Mouse (Mus musculus) forebrain, embryonic 16.5 days (tissue): ENCODE measurements at regions not wholly inside any gene's neighbourhood (a gene's known extent, or its start where the extent isn't known, plus 50 kb on each side); places are given as distances from the start of the nearest gene placed in this dataset.

Experiments
- ATAC-seq: fragments of 200-750 bp; cut with Nextera tagmentation; 2 replicates; pipeline ENCODE4 v1.8.0; 2017; ENCODE audit warnings: mild to moderate bottlenecking, moderate library complexity
- H3K27ac ChIP-seq: fragments of 300-500 bp; sonication (generic); 2 replicates; pipeline ENCODE4 v1.5.1; 2014; ENCODE audit warnings: low read length, control low read depth
- H3K27me3 ChIP-seq: fragments of 300-500 bp; sonication (generic); replicated peaks from 2 replicates; pipeline ENCODE4 v1.6.1; 2014; ENCODE audit warnings: low read length; ENCODE audit not compliant: control insufficient read depth, insufficient read depth
- H3K36me3 ChIP-seq: fragments of 300-500 bp; sonication (generic); 2 replicates; pipeline ENCODE4 v1.6.1; 2014; ENCODE audit not compliant: control insufficient read depth, insufficient read depth
- H3K4me1 ChIP-seq: fragments of 300-500 bp; sonication (generic); replicated peaks from 2 replicates; pipeline ENCODE4 v1.6.1; 2014; ENCODE audit warnings: low read length; ENCODE audit not compliant: control insufficient read depth, insufficient read depth
- H3K4me2 ChIP-seq: fragments of 300-500 bp; sonication (generic); 2 replicates; pipeline ENCODE4 v1.6.1; 2014; ENCODE audit warnings: mild to moderate bottlenecking, low read length, control low read depth
- H3K4me3 ChIP-seq: fragments of 300-500 bp; sonication (generic); replicated peaks from 2 replicates; pipeline ENCODE4 v1.5.1; 2014; ENCODE audit warnings: mild to moderate bottlenecking, low read length, control low read depth
- H3K9ac ChIP-seq: fragments of 300-500 bp; sonication (generic); replicated peaks from 2 replicates; pipeline ENCODE4 v1.6.1; 2014; ENCODE audit warnings: low read depth, low read length, control low read depth
- H3K9me3 ChIP-seq: fragments of 300-500 bp; sonication (generic); 2 replicates; pipeline ENCODE4 v1.6.1; 2016; ENCODE audit warnings: low read length; ENCODE audit not compliant: control insufficient read depth
- WGBS: fragments of 180-500 bp; shearing (Covaris S2); extraction: QIAGEN DNeasy Blood & Tissue Kit; methylation state at CpG from one replicate; pipeline ENCODE4 v1.1.7; 2014; 5-methylcytosine and 5-hydroxymethylcytosine counted together

DNA sequence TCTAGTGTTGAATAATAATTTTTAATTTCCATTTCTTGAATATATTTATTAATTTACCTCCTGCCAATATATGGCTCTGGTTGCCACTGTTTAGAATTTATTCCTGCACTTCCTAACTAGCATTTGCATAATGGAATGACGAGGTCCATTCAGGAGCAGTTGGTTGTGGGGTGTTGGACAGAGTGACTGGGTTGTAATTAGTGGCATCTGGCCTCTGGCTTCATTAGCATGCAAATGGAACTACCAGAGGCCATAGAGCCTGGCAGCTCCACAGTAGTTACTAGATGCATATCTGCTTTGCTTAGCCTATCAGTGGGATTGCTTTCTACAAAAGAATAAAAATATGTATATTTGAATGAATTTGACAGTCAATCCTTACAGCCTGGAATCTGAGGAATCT lies 1099.6 kb upstream of the Cdh8 start:
- Histone ChIP-seq H3K4me1 (peaks cover 6% of the 10 kb centered on the region), H3K4me2 (no peak overlapping the region), H3K27me3 (no peaks in the 10 kb centered on the region), H3K27ac (peak overlapping the region; percentile 27; the same call in 1 of the 2 replicates), H3K9me3 (no peaks in the 10 kb centered on the region), H3K36me3 (no peaks in the 10 kb centered on the region), H3K9ac (no peak overlapping the region), H3K4me3 (no peak overlapping the region)
- WGBS: 6% methylated on average over 1 of the region's 1 CpGs
- ATAC-seq: peak; percentile 100

DNA sequence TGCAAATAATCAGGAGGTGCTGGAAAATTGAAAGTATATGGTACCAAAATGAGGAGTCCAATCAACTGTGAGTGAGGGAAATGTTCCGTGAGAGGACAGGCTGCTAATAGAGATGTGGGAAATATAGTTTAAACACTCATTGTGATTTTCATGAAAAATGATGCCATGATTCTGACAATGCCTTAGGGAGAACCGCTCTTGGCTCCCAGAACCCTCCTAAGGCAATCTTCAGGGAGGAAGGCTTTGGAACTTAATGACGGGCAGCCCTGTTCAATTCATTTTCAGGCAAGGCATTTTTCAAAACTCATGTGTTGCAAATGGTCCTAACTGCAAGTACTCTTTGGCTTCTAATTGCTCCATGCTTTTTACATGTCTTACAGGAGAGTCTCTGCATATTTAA lies 1098.9 kb upstream of the Cdh8 start:
- no peaks in the 10 kb centered on the region for H3K27me3 ChIP-seq
- ATAC-seq: peak; percentile 26
- H3K9me3 ChIP-seq: no peaks in the 10 kb centered on the region
- WGBS: 27% methylated on average over 3 of the region's 3 CpGs
- no peak overlapping the region; the same call in 1 of the 2 replicates for H3K27ac ChIP-seq
- H3K4me1 ChIP-seq: peaks cover 6% of the 10 kb centered on the region
- H3K4me3 ChIP-seq: no peak overlapping the region
- no peak overlapping the region for H3K9ac ChIP-seq
- H3K4me2 ChIP-seq: no peak overlapping the region
- H3K36me3 ChIP-seq: no peaks in the 10 kb centered on the region

DNA sequence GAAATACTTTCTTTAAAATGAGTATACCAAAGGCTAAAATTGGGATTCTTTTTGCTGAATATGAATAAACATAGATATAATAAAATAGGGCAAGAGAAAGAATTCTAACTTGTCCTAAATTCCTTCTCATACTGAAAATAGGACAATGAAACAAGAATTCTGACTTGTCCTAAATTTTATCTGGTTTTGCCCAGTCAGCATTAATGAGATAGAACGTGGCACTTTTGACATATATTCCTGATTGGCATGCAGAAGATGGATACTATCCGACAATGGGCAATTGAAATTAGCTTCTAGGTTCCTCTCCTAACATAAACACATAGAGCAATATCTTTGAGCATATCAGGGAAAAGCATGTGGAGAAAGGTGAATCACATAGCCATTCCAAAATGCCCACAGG lies 1090.2 kb upstream of the Cdh8 start:
- Histone ChIP-seq H3K9me3 (no peaks in the 10 kb centered on the region), H3K9ac (no peak overlapping the region), H3K27ac (no peak overlapping the region), H3K4me3 (no peak overlapping the region), H3K36me3 (no peaks in the 10 kb centered on the region), H3K4me2 (no peak overlapping the region), H3K27me3 (no peaks in the 10 kb centered on the region), H3K4me1 (no peaks in the 10 kb centered on the region)
- WGBS: 92% methylated on average over 2 of the region's 2 CpGs
- ATAC-seq: no peak

DNA sequence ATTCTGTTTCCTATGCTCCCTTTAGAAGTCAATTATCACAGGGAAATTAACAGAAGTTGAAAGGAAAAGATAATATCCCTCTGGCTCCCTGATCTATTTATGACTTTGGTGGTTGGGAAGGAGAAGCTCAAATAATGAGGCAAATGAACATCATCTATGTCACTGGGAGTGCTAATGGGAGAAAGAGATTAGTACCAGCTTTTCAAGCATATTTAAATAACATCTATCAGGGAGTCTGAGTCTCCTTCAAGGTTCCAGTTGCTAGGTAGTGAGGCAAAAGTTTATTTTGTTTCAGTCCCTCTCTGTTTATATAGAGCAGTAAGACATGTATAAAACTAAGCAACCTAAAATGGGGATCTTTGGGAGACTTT lies 1084.1 kb upstream of the Cdh8 start:
- H3K27ac ChIP-seq: peak overlapping the region; percentile 23; the same call in 1 of the 2 replicates
- H3K36me3 ChIP-seq: no peaks in the 10 kb centered on the region
- H3K4me2 ChIP-seq: no peak overlapping the region
- no peak for ATAC-seq
- H3K27me3 ChIP-seq: no peaks in the 10 kb centered on the region
- H3K4me3 ChIP-seq: no peak overlapping the region
- peaks cover 3% of the 10 kb centered on the region; the same call in 1 of the 2 replicates for H3K4me1 ChIP-seq
- no peak overlapping the region for H3K9ac ChIP-seq
- H3K9me3 ChIP-seq: no peaks in the 10 kb centered on the region

DNA sequence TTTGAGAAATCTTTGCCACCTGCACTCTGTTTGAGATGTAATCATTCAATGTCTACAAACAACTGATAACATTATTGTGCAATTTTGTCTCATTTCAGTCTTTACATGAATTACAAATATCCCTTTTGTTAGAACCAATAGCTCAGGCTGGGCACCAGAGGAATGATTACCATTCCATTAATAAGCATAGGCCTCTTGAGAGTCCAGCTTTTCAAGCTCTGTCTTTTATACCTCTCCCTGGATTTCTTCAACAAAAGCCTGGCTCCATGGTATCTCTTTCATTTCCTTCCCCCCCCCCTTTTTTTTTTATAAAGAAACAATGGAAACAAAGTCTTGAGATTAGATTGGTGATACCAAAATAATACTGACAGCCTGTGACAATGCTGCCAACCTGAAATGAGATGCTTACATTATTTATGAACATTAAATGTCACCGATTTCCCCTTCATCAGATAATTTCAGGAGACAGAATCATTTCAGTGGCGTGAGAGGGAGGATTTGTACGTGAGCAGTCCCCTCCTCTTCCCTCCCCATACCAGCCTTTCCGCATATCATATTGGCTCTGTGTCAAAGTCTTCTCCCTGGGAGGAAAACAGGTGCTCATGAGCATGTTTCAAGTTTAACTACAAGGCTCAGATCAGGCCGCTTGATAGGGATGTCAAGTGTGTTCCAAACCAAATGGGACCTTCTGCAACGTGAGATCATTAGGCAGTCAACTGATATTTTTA lies 1083.5 kb upstream of the Cdh8 start:
- Histone ChIP-seq H3K27ac (no peak overlapping the region; the same call in 1 of the 2 replicates), H3K4me3 (no peak overlapping the region), H3K9me3 (no peaks in the 10 kb centered on the region), H3K36me3 (no peaks in the 10 kb centered on the region), H3K27me3 (no peaks in the 10 kb centered on the region), H3K4me1 (peaks cover 3% of the 10 kb centered on the region; the same call in 1 of the 2 replicates), H3K4me2 (no peak overlapping the region), H3K9ac (no peak overlapping the region)
- 14% methylated on average over 6 of the region's 6 CpGs for WGBS
- ATAC-seq: peak; percentile 36

DNA sequence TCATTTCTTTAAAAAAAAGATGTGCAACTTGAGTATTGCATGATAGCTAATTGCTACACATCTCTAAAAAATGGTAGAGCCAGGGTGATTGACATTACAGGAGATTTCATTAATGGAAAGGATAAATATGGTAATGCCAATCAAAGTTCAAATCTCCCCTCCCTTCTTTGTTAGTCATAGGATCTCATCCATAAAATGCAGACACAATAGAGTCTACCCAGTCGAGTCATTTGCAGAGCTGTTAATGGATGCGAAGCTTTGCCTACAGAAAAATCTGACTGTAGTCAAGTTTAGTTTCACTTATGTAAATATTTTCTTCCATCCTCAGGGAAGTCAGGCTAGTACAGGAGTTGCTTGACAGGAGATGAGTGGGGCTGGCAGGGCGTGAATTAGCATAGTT lies 1078.2 kb upstream of the Cdh8 start:
- WGBS: 56% methylated on average over 3 of the region's 3 CpGs
- no peaks in the 10 kb centered on the region for H3K27me3 ChIP-seq
- H3K9me3 ChIP-seq: no peaks in the 10 kb centered on the region
- ATAC-seq: peak; percentile 62
- no peaks in the 10 kb centered on the region for H3K4me1 ChIP-seq
- no peak overlapping the region for H3K9ac ChIP-seq
- no peak overlapping the region for H3K4me2 ChIP-seq
- H3K4me3 ChIP-seq: no peak overlapping the region
- no peaks in the 10 kb centered on the region for H3K36me3 ChIP-seq
- H3K27ac ChIP-seq: no peak overlapping the region

DNA sequence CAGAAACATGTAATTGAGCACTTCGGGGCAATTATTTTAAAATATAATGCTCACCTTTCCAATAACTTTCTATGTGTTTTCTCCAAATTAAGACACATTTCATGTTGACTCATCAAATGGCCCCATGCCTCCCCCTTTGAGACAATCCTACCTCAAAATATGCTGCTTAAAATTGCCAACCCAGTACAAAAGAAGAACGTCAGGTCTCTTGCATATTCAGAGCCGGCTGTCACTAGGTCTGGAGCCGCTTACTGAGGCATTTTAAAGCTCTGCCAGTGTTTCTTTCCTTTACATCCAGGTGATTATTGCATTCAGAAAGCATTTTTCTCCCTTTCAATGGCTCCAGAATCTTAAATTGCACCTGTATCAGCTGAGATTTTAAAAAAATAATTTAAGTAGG lies 1059.7 kb upstream of the Cdh8 start:
- no peaks in the 10 kb centered on the region for H3K4me1 ChIP-seq
- H3K4me2 ChIP-seq: no peak overlapping the region
- no peaks in the 10 kb centered on the region for H3K27me3 ChIP-seq
- no peaks in the 10 kb centered on the region for H3K36me3 ChIP-seq
- peak; percentile 77 for ATAC-seq
- no peak overlapping the region for H3K4me3 ChIP-seq
- H3K9me3 ChIP-seq: no peaks in the 10 kb centered on the region
- no peak overlapping the region for H3K9ac ChIP-seq
- WGBS: 57% methylated on average over 4 of the region's 4 CpGs
- no peak overlapping the region for H3K27ac ChIP-seq

DNA sequence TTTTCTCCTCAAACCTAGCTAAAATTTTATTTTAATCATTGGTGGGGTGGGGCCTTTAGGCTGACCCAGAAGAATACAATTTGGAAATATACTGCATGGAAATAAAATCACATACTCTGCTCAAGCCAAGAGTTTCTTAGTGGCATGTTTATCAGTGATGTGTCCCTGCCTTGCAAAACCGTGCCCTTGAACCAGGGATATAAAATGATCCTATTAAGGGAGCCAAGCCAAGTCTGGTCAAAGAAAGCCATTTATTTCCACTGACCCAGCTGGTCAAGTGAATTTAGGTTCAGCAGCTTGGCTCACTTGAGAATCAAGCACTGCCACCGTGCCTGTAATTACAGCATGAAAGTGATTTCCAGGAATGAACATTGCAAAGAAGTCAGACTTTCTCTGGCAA lies 1035.0 kb upstream of the Cdh8 start:
- Histone ChIP-seq H3K4me3 (no peak overlapping the region), H3K36me3 (no peaks in the 10 kb centered on the region), H3K9me3 (no peaks in the 10 kb centered on the region), H3K27ac (no peak overlapping the region), H3K4me1 (peaks cover 2% of the 10 kb centered on the region; the same call in 1 of the 2 replicates), H3K27me3 (no peaks in the 10 kb centered on the region), H3K9ac (no peak overlapping the region), H3K4me2 (no peak overlapping the region)
- ATAC-seq: no peak
- 50% methylated on average over 2 of the region's 2 CpGs for WGBS

DNA sequence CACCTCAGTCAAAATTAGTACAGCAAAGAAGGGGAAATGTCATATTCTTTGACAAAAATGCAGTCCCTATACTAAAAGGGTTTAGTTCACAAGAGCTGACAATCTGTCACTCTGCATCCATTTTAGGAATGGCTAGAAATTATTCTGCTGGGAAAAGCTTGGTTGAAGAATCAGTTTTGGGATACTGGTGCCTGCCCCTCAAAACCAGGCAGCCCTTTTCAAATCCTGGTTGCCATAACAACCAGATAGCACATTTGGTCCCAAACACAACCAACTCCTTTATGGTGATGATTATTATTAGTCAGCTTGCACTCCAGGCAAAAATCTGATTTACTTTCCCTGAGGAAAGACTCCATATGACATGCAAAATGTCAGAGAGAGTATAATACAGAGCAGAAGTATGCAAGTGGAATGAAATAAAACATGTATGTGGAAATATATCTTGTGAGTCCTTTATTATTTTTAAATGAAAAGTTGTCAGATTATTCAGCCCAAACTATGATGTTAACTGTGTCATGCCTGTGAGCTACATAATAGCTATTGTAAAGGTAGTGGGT lies 1034.2 kb upstream of the Cdh8 start:
- no peak overlapping the region for H3K4me3 ChIP-seq
- no peak overlapping the region for H3K9ac ChIP-seq
- H3K36me3 ChIP-seq: no peaks in the 10 kb centered on the region
- H3K27me3 ChIP-seq: no peaks in the 10 kb centered on the region
- peaks cover 2% of the 10 kb centered on the region; the same call in 1 of the 2 replicates for H3K4me1 ChIP-seq
- H3K27ac ChIP-seq: no peak overlapping the region
- ATAC-seq: no peak
- no peaks in the 10 kb centered on the region for H3K9me3 ChIP-seq
- no peak overlapping the region for H3K4me2 ChIP-seq
